Mouse (Mus musculus) limb, embryonic 15.5 days (tissue): ENCODE measurements around the gene Atp11a. TPM values are rescaled to one million over a fixed set of nuclear protein-coding genes. Genes with fewer than 3 reads are reported as not detected.
A peak's percentile ranks its signal among the peaks of the same experiment; 100 is the strongest.

Experiments
- ATAC-seq: fragments of 200-750 bp; cut with Nextera tagmentation; 2 replicates; pipeline ENCODE4 v1.8.0; 2017; ENCODE audit warnings: low read depth, moderate TSS enrichment; ENCODE audit not compliant: insufficient number of reproducible peaks, low FRiP score, low TSS enrichment
- H3K27ac ChIP-seq: fragments of 300-500 bp; sonication (generic); 2 replicates; pipeline ENCODE4 v1.5.1; 2015; ENCODE audit warnings: moderate library complexity, mild to moderate bottlenecking, inconsistent platforms
- H3K27me3 ChIP-seq: fragments of 300-500 bp; sonication (generic); 2 replicates; pipeline ENCODE4 v1.6.1; 2015; ENCODE audit warnings: inconsistent platforms
- H3K36me3 ChIP-seq: fragments of 300-500 bp; sonication (generic); 2 replicates; pipeline ENCODE4 v1.6.1; 2015; ENCODE audit warnings: inconsistent platforms
- H3K4me1 ChIP-seq: fragments of 300-500 bp; sonication (generic); 2 replicates; pipeline ENCODE4 v1.6.1; 2015; ENCODE audit warnings: inconsistent platforms
- H3K4me2 ChIP-seq: fragments of 300-500 bp; sonication (generic); 2 replicates; pipeline ENCODE4 v1.6.1; 2015; ENCODE audit warnings: mild to moderate bottlenecking, inconsistent platforms
- H3K4me3 ChIP-seq: fragments of 300-500 bp; sonication (generic); 2 replicates; pipeline ENCODE4 v1.5.1; 2015; ENCODE audit warnings: mild to moderate bottlenecking, inconsistent platforms
- H3K9ac ChIP-seq: fragments of 300-500 bp; sonication (generic); 2 replicates; pipeline ENCODE4 v1.6.1; 2015; ENCODE audit warnings: inconsistent platforms
- H3K9me3 ChIP-seq: fragments of 300-500 bp; sonication (generic); 2 replicates; pipeline ENCODE4 v1.6.1; 2016; ENCODE audit warnings: inconsistent platforms
- WGBS: fragments of 180-500 bp; shearing (Covaris S2); methylation state at CpG from one replicate; pipeline ENCODE4 v1.1.7; 2015; 5-methylcytosine and 5-hydroxymethylcytosine counted together
- polyA plus RNA-seq: library from polyadenylated mRNA; unstranded; fragments of >200 nt; fragmentation: Nextera tagmentation; extraction: Ambion mirVana; gene quantifications from 2 replicates; pipeline ENCODE4 v1.2.1, GENCODE M21; 2015

The Atp11a gene
- polyA plus RNA-seq, 1 experiment from 2014 or later: 19.2 TPM

GRCm38 (mm10) chr8:12754115-12754514 lies 2.7 kb upstream of the Atp11a start:
- WGBS: 27% methylated on average over 5 of the region's 5 CpGs
- Histone ChIP-seq H3K4me1 (peaks cover 40% of the 10 kb centered on the region), H3K36me3 (no peaks in the 10 kb centered on the region), H3K27me3 (no peaks in the 10 kb centered on the region), H3K27ac (peak overlapping the region; percentile 51), H3K4me2 (no peak overlapping the region), H3K9ac (no peak overlapping the region), H3K4me3 (no peak overlapping the region), H3K9me3 (no peaks in the 10 kb centered on the region)
- peak; percentile 45; the same call in 1 of the 2 replicates for ATAC-seq

DNA sequence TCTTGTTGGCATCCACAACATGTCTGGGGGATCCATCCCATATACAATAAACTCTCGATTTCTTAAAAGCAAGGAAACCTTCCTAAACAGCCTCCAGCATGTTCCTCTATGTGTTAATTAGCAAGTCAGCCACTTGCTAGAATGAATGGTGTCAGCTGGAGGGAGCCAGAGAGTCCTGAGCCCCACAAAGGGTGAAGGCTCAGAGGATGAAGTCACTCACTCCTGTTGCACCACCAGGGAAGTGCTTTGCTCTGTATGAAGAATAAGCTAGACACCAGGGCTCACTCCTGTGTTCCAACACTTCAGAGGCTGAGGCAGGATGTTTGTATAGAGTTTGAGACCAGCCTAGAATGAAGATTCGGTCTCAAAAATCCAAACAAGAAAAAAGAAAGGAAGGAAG lies 1.5 kb upstream of the Atp11a start:
- H3K9ac ChIP-seq: no peak overlapping the region
- H3K4me3 ChIP-seq: no peak overlapping the region
- H3K4me1 ChIP-seq: peaks cover 45% of the 10 kb centered on the region
- no peak overlapping the region for H3K4me2 ChIP-seq
- no peaks in the 10 kb centered on the region for H3K9me3 ChIP-seq
- no peak for ATAC-seq
- no peak overlapping the region for H3K27ac ChIP-seq
- no peaks in the 10 kb centered on the region for H3K27me3 ChIP-seq
- WGBS: 59% methylated on average over 2 of the region's 2 CpGs
- no peaks in the 10 kb centered on the region for H3K36me3 ChIP-seq

DNA sequence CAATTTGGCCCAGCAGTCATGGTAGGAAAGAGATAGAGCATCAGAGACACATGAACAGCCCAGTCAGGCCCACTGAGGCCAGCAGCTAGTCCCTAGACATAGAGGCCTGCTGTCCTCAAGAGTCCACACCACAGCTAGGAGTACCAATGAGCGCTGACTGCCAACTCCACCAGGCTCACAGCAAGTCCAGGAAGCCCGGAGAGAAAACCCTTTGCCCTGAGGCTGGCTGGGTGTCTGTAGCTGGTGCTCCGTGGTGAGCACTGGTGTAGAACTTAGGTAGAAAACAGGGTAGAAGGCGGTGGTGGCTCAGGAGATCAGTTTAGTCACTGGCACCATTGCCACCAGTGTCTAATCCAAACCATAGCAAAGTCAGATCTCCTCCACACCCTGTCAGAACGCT lies 988 bp upstream of the Atp11a start:
- Histone ChIP-seq H3K4me3 (no peak overlapping the region), H3K4me2 (no peak overlapping the region), H3K36me3 (no peaks in the 10 kb centered on the region), H3K27ac (no peak overlapping the region), H3K27me3 (no peaks in the 10 kb centered on the region), H3K9me3 (no peaks in the 10 kb centered on the region), H3K9ac (no peak overlapping the region), H3K4me1 (peaks cover 50% of the 10 kb centered on the region)
- WGBS: 82% methylated on average over 5 of the region's 5 CpGs
- no peak for ATAC-seq

- H3K36me3 ChIP-seq: no peaks in the 10 kb centered on the region
- peak overlapping the region; percentile 95 for H3K4me3 ChIP-seq
- no peaks in the 10 kb centered on the region for H3K9me3 ChIP-seq
- under 1% methylated on average over 55 of the region's 61 CpGs for WGBS
- H3K4me1 ChIP-seq: peaks cover 55% of the 10 kb centered on the region
- peak; percentile 4; the same call in 1 of the 2 replicates for ATAC-seq
- peak overlapping the region; percentile 98 for H3K9ac ChIP-seq
- no peaks in the 10 kb centered on the region for H3K27me3 ChIP-seq
- H3K27ac ChIP-seq: peak overlapping the region; percentile 84
- H3K4me2 ChIP-seq: peak overlapping the region; percentile 85
These were observed 572 bp downstream of the Atp11a start for GRCm38 (mm10) chr8:12757231-12757940.

DNA sequence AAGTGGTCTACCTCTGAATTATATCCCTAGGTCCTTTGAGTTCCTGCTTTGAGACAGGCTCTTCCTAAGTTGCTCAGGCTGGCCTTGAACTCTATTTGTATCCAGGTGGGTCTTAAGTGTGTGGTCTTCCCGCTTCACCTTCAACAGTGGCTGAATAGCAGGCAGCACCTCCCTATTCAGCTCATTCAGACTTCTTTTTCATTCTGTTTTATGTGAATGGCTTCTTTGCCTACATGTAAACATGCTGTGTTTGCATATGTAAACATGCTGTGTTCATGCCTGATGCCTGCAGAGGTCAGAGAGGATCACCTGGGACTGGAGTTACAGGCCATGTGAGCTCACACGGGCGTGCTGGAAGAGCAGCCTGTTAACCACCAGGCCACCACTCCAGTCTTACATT lies 3.1 kb downstream of the Atp11a start:
- Histone ChIP-seq H3K4me1 (peaks cover 38% of the 10 kb centered on the region), H3K27me3 (no peaks in the 10 kb centered on the region), H3K9me3 (no peaks in the 10 kb centered on the region), H3K4me3 (no peak overlapping the region), H3K36me3 (peaks cover 7% of the 10 kb centered on the region; the same call in 1 of the 2 replicates), H3K9ac (no peak overlapping the region), H3K27ac (no peak overlapping the region), H3K4me2 (no peak overlapping the region)
- ATAC-seq: no peak
- WGBS: 80% methylated on average over 3 of the region's 3 CpGs

- Histone ChIP-seq H3K4me3 (no peak overlapping the region), H3K9ac (no peak overlapping the region), H3K9me3 (no peaks in the 10 kb centered on the region), H3K27me3 (no peaks in the 10 kb centered on the region), H3K4me1 (peaks cover 30% of the 10 kb centered on the region), H3K36me3 (peaks cover 7% of the 10 kb centered on the region; the same call in 1 of the 2 replicates), H3K27ac (no peak overlapping the region), H3K4me2 (no peak overlapping the region)
- WGBS: 82% methylated on average over 3 of the region's 3 CpGs
- ATAC-seq: no peak
These were observed 5.1 kb downstream of the Atp11a start for GRCm38 (mm10) chr8:12761873-12762272.

- no peak for ATAC-seq
- WGBS: 83% methylated on average over 4 of the region's 4 CpGs
These were observed 6.8 kb downstream of the Atp11a start for GRCm38 (mm10) chr8:12763565-12764108.

GRCm38 (mm10) chr8:12764971-12765370 lies 8.2 kb downstream of the Atp11a start:
- Histone ChIP-seq H3K27me3 (no peaks in the 10 kb centered on the region), H3K4me1 (peaks cover 10% of the 10 kb centered on the region; the same call in 1 of the 2 replicates), H3K4me3 (no peak overlapping the region), H3K9me3 (no peaks in the 10 kb centered on the region), H3K4me2 (no peak overlapping the region), H3K9ac (no peak overlapping the region), H3K36me3 (peaks cover 7% of the 10 kb centered on the region; the same call in 1 of the 2 replicates), H3K27ac (no peak overlapping the region)
- ATAC-seq: no peak
- 72% methylated on average over 4 of the region's 4 CpGs for WGBS

More at GRCm38 (mm10) chr8:12763565-12764108, 6.8 kb downstream of the Atp11a start:
- Histone ChIP-seq H3K27ac (no peak overlapping the region), H3K36me3 (peaks cover 7% of the 10 kb centered on the region; the same call in 1 of the 2 replicates), H3K4me1 (peaks cover 20% of the 10 kb centered on the region), H3K4me3 (no peak overlapping the region), H3K9ac (no peak overlapping the region), H3K4me2 (no peak overlapping the region), H3K9me3 (no peaks in the 10 kb centered on the region), H3K27me3 (no peaks in the 10 kb centered on the region)

DNA sequence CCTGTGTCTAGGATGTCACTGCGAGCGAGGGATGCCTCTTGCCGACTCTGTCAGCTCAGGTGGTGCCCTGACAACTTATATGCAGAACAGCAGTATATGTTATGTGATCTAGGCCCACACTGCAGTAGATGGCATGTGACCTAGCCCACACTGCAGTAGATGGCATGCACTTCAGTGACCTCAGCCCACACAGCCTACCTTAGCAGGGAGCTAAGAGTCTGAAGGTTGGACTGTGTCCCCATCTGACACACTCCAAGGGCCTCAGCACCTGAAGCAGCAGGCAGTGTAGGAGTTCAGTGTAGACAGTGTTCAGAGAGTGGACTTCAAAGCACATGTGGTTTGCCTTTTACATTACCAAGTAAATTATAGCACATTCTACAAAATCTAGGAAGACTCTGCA lies 10.4 kb downstream of the Atp11a start:
- WGBS: 88% methylated on average over 3 of the region's 3 CpGs
- Histone ChIP-seq H3K4me3 (no peak overlapping the region), H3K27ac (no peak overlapping the region), H3K9ac (no peak overlapping the region), H3K4me2 (no peak overlapping the region), H3K9me3 (no peaks in the 10 kb centered on the region), H3K36me3 (peaks cover 7% of the 10 kb centered on the region; the same call in 1 of the 2 replicates), H3K4me1 (peaks cover 7% of the 10 kb centered on the region), H3K27me3 (no peaks in the 10 kb centered on the region)
- no peak for ATAC-seq

DNA sequence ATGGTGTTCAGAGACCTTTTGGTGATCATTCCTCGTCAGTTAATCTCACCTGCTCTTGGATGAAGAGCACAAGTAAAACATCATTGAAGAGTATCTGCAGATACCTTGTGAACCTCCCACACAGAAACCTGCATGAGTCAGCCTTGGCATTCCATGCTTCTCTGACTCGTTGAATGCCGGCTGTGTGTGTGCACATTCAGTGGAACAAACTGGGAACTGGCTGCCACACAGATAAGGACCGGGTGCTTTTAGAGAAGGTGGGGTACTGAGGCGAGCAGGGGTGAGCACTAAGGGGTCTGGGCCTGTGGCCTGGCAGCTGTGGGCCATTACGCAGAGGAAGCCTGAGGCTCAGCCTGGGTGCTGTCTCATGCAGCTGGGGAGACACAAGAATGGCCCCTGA lies 11.9 kb downstream of the Atp11a start:
- H3K9ac ChIP-seq: no peak overlapping the region
- no peak for ATAC-seq
- no peak overlapping the region for H3K4me3 ChIP-seq
- H3K27me3 ChIP-seq: no peaks in the 10 kb centered on the region
- no peak overlapping the region for H3K27ac ChIP-seq
- H3K4me1 ChIP-seq: peaks cover 8% of the 10 kb centered on the region
- no peaks in the 10 kb centered on the region for H3K9me3 ChIP-seq
- H3K36me3 ChIP-seq: no peaks in the 10 kb centered on the region
- H3K4me2 ChIP-seq: no peak overlapping the region
- 79% methylated on average over 6 of the region's 6 CpGs for WGBS

GRCm38 (mm10) chr8:12769296-12769695 lies 12.5 kb downstream of the Atp11a start:
- H3K4me2 ChIP-seq: no peak overlapping the region
- no peaks in the 10 kb centered on the region for H3K36me3 ChIP-seq
- H3K9ac ChIP-seq: no peak overlapping the region
- no peaks in the 10 kb centered on the region for H3K27me3 ChIP-seq
- H3K4me3 ChIP-seq: no peak overlapping the region
- ATAC-seq: no peak
- H3K27ac ChIP-seq: no peak overlapping the region
- peaks cover 8% of the 10 kb centered on the region for H3K4me1 ChIP-seq
- WGBS: 92% methylated on average over 7 of the region's 7 CpGs
- H3K9me3 ChIP-seq: no peaks in the 10 kb centered on the region

- Histone ChIP-seq H3K36me3 (no peaks in the 10 kb centered on the region), H3K4me1 (peaks cover 13% of the 10 kb centered on the region), H3K4me2 (no peak overlapping the region), H3K9me3 (no peaks in the 10 kb centered on the region), H3K4me3 (no peak overlapping the region), H3K9ac (no peak overlapping the region), H3K27me3 (no peaks in the 10 kb centered on the region), H3K27ac (no peak overlapping the region)
- 79% methylated on average over 2 of the region's 2 CpGs for WGBS
- no peak for ATAC-seq
These were observed 15.5 kb downstream of the Atp11a start for GRCm38 (mm10) chr8:12772319-12772718.
